Mouse (Mus musculus): ENCODE results near the gene S100a8. TPM values are rescaled to one million over a fixed set of nuclear protein-coding genes. Genes with fewer than 3 reads are reported as not detected.

Gene S100a8
- polyA plus RNA-seq, 1 experiment from 2014 or later: 69.2 TPM

DNA sequence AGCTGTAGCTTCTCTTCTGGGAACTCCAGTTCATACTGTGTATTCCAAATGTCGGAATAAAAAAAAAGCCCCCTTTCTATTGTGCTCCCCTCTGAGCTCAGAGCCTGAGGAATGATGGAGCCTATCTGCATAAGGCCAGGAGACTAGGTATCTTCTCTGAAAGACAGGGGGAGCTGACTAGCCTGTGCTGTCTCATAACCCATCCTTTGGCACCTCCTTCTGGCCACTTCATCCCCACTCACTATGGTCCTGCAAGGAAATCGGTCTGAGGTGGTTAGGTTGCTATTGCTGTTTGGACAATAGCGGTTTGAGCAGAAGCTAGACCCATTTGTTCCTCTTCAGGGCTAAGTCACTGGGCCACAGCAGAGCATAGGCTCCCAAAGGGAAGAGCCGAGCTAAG is 41.0 kb upstream of the S100a8 start:
- H3K27ac ChIP-seq: no peak overlapping the region
- no peaks in the 10 kb centered on the region for H3K27me3 ChIP-seq (ENCODE audit: insufficient read depth, low read length)
- no peaks in the 10 kb centered on the region for H3K36me3 ChIP-seq (ENCODE audit: insufficient read depth, low read length)
- H3K9ac ChIP-seq (ENCODE audit: low read depth, low read length): no peak overlapping the region
- no peak overlapping the region for H3K4me3 ChIP-seq (replicated peaks; ENCODE audit: low read depth, low read length)
- no peak for ATAC-seq (replicated peaks; ENCODE audit: low FRiP score, low read depth)
- no peaks in the 10 kb centered on the region for H3K4me1 ChIP-seq (replicated peaks; ENCODE audit: insufficient read depth, low read length)
- no peak overlapping the region for H3K4me2 ChIP-seq (ENCODE audit: low read length)
- peak; percentile 80 for DNase-seq (ENCODE audit: low spot score)
- H3K9me3 ChIP-seq (replicated peaks; ENCODE audit: low read length): no peaks in the 10 kb centered on the region
- TF ChIP-seq CTCF (IDR thresholded peaks at IDR 0.05; ENCODE audit: low read depth): peak; percentile 80
- 55% methylated on average over 4 of the region's 4 CpGs for WGBS

DNA sequence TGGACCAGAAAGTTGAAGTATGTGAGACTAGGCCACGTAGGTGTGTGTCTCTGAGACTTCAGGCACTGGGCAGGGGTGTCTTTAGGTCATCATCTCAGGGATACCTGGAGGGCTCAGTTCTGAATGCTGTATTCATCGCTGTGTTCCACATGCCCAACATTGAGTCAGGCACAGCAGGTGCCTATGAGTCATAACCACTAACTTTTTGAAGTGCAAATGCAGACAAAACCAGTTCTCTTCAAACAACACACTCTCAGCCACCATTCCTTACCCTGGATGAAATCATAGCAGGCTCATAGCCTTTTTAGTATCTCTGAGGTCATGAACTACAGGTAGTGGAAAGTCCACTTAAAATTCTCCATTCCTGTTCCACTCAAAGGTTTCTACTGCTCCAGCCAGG is 39.5 kb upstream of the S100a8 start:
- Histone ChIP-seq H3K27me3 (ENCODE audit: insufficient read depth, low read length) (no peaks in the 10 kb centered on the region), H3K4me3 (replicated peaks; ENCODE audit: low read depth, low read length) (no peak overlapping the region), H3K9me3 (replicated peaks; ENCODE audit: low read length) (no peaks in the 10 kb centered on the region), H3K9ac (ENCODE audit: low read depth, low read length) (no peak overlapping the region), H3K36me3 (ENCODE audit: insufficient read depth, low read length) (no peaks in the 10 kb centered on the region), H3K4me1 (replicated peaks; ENCODE audit: insufficient read depth, low read length) (no peaks in the 10 kb centered on the region), H3K27ac (no peak overlapping the region), H3K4me2 (ENCODE audit: low read length) (no peak overlapping the region)
- ATAC-seq (replicated peaks; ENCODE audit: low FRiP score, low read depth): no peak
- no peak for DNase-seq (ENCODE audit: low spot score)
- WGBS: 71% methylated on average over 2 of the region's 2 CpGs
- no peak for TF ChIP-seq CTCF (IDR thresholded peaks at IDR 0.05; ENCODE audit: low read depth)

DNA sequence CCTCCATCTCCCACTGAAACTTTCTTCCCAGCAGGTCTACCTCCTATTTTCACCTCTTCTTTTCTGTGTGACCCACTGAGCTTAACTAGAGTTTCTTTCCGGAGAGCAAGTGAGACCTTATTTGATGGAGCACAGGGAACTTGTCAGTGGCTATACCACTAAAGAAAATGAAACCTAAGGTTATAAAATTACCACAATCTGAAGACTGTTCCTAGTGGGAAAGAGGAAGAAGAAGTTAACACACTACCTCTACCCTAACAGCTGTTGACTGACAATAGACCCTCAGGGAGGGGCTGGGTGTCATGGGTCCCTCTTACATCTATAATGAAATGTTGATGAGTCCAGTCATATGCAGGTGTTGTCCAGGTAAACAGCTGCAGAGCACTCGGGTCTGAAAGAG is 36.8 kb upstream of the S100a8 start:
- H3K27me3 ChIP-seq (ENCODE audit: insufficient read depth, low read length): no peaks in the 10 kb centered on the region
- no peaks in the 10 kb centered on the region for H3K36me3 ChIP-seq (ENCODE audit: insufficient read depth, low read length)
- no peaks in the 10 kb centered on the region for H3K9me3 ChIP-seq (replicated peaks; ENCODE audit: low read length)
- no peak for ATAC-seq (replicated peaks; ENCODE audit: low FRiP score, low read depth)
- no peak for DNase-seq (ENCODE audit: low spot score)
- TF ChIP-seq CTCF (IDR thresholded peaks at IDR 0.05; ENCODE audit: low read depth): no peak
- no peak overlapping the region for H3K4me2 ChIP-seq (ENCODE audit: low read length)
- H3K9ac ChIP-seq (ENCODE audit: low read depth, low read length): no peak overlapping the region
- H3K4me3 ChIP-seq (replicated peaks; ENCODE audit: low read depth, low read length): no peak overlapping the region
- H3K4me1 ChIP-seq (replicated peaks; ENCODE audit: insufficient read depth, low read length): no peaks in the 10 kb centered on the region
- H3K27ac ChIP-seq: no peak overlapping the region
- WGBS: 76% methylated on average over 2 of the region's 2 CpGs

DNA sequence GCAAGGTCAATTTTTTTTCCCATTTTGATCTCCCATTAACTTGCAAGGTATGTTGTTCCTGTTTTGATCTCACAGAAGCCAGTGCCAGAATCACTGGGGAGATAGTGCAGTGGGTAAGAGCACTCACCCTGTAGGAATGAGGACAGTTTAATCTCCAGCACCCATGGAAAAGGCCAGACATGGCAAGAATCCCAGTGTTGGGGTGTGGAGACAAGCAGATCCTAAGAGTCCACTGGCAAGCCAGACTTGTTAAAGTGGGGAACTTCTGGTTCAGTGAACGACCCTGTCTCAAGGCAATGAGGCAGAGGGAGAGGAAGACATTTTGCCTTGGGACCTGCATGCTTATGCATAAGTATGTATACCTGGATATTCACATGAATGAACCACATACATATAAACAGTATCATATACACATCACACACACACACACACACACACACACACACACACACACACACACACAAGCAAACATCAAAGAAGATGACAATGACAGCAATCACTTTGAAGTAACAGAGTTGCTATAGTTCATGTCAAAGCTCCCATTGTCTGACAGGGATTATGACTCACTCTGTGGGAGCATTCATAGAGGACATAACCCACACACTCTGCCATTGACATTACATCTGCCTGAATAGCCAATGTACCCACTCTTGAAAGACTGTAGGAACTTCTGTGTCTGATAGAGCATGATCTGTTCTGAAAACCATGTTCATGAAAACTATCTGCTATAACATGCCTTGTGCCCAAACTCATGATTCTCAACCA is 30.1 kb upstream of the S100a8 start:
- 87% methylated on average over 1 of the region's 1 CpGs for WGBS
- Histone ChIP-seq H3K4me1 (replicated peaks; ENCODE audit: insufficient read depth, low read length) (no peaks in the 10 kb centered on the region), H3K36me3 (ENCODE audit: insufficient read depth, low read length) (no peaks in the 10 kb centered on the region), H3K4me2 (ENCODE audit: low read length) (no peak overlapping the region), H3K27ac (no peak overlapping the region), H3K9ac (ENCODE audit: low read depth, low read length) (no peak overlapping the region), H3K9me3 (replicated peaks; ENCODE audit: low read length) (no peaks in the 10 kb centered on the region), H3K4me3 (replicated peaks; ENCODE audit: low read depth, low read length) (no peak overlapping the region), H3K27me3 (ENCODE audit: insufficient read depth, low read length) (no peaks in the 10 kb centered on the region)
- ATAC-seq (replicated peaks; ENCODE audit: low FRiP score, low read depth) (no peak), DNase-seq (ENCODE audit: low spot score) (no peak)
- no peak for TF ChIP-seq CTCF (IDR thresholded peaks at IDR 0.05; ENCODE audit: low read depth)

DNA sequence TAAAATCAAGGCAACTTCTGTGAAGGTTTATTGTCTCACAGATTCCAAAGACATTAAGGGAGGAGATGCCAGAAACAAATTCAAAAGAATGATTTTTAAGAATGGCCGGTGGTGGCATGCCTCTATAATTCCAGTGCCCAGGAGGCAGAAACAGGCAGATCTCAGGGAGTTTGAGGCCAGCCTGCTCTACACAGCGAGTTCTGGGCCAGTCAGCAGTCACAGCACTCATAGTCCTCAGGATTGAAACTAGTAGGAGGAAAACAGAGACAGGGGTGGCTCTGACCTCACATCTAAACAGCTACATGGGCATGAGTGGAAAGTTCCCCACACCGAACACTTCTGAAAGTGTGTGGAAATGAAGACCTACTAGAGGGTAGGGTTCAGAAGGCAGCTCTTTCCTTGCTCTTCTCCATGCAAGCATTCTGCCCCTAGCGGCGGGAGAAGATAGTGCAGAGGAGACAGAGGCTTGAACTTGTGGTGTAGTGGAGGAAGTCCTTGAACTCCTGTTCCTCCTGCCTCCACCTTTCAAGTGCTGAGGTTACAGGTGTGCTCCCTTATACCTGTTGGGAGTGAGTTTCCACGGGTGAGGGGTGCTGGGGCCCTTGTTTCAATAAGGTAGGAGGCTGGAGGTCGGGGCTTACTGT is 29.1 kb upstream of the S100a8 start:
- TF ChIP-seq CTCF (IDR thresholded peaks at IDR 0.05; ENCODE audit: low read depth): peak; percentile 68
- no peak overlapping the region for H3K27ac ChIP-seq
- H3K36me3 ChIP-seq (ENCODE audit: insufficient read depth, low read length): no peaks in the 10 kb centered on the region
- H3K4me1 ChIP-seq (replicated peaks; ENCODE audit: insufficient read depth, low read length): no peaks in the 10 kb centered on the region
- 59% methylated on average over 7 of the region's 7 CpGs for WGBS
- H3K4me3 ChIP-seq (replicated peaks; ENCODE audit: low read depth, low read length): no peak overlapping the region
- H3K9ac ChIP-seq (ENCODE audit: low read depth, low read length): no peak overlapping the region
- DNase-seq (ENCODE audit: low spot score) (peak; percentile 10), ATAC-seq (replicated peaks; ENCODE audit: low FRiP score, low read depth) (no peak)
- no peaks in the 10 kb centered on the region for H3K9me3 ChIP-seq (replicated peaks; ENCODE audit: low read length)
- H3K4me2 ChIP-seq (ENCODE audit: low read length): no peak overlapping the region
- no peaks in the 10 kb centered on the region for H3K27me3 ChIP-seq (ENCODE audit: insufficient read depth, low read length)

DNA sequence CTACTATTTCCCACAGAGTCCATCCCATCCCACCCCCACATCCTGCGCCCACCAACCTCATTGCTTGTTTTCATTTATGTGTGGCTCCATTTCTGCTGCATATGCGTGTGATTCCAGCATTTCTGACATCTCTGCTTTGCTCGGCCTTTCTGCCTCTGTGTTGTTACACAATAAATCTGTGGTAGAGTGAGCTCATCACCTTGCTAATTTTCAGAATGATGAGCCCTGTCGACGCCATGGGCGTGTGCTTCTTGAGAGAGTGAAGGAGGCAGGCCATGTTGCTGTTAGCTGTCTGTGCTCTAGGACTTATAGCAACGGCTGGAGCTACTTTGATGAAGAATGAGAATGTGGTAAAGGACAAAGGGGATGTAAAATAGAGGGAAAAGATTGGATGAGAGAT is 27.8 kb upstream of the S100a8 start:
- WGBS: 77% methylated on average over 7 of the region's 7 CpGs
- Histone ChIP-seq H3K9me3 (replicated peaks; ENCODE audit: low read length) (no peaks in the 10 kb centered on the region), H3K36me3 (ENCODE audit: insufficient read depth, low read length) (no peaks in the 10 kb centered on the region), H3K4me1 (replicated peaks; ENCODE audit: insufficient read depth, low read length) (no peaks in the 10 kb centered on the region), H3K4me2 (ENCODE audit: low read length) (no peak overlapping the region), H3K9ac (ENCODE audit: low read depth, low read length) (no peak overlapping the region), H3K27ac (no peak overlapping the region), H3K4me3 (replicated peaks; ENCODE audit: low read depth, low read length) (no peak overlapping the region), H3K27me3 (ENCODE audit: insufficient read depth, low read length) (no peaks in the 10 kb centered on the region)
- ATAC-seq (replicated peaks; ENCODE audit: low FRiP score, low read depth): no peak
- no peak for DNase-seq (ENCODE audit: low spot score)
- TF ChIP-seq CTCF (IDR thresholded peaks at IDR 0.05; ENCODE audit: low read depth): no peak
